Mouse (Mus musculus): Measurements from ENCODE around the gene Dnmbp. TPM values are rescaled to one million over a fixed set of nuclear protein-coding genes. Genes with fewer than 3 reads are reported as not detected.

The Dnmbp gene
- total RNA-seq, 4 experiments from 2014 or later: 12.7 to 15.6 (median 14.8) TPM

DNA sequence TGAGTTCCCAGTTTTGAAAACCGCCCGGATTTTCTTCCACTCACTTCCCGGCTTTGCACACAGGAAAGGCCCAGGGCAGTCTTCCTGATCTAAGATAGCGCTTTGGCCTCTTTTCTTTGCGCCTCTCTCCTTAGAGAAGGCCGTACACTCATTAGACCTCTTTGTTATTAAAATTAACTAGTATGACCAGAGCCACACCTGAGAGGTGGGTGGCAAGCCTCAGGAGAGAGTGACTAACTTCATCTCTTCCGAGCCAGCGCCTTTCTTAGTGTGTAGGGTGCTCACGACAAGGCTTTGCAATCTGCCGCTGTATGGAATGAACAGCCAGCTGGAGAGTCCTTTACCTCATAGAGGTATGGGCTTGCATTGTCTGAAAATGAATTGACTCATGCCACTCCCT lies 136.1 kb downstream of the Dnmbp start:
- no peak for DNase-seq (ENCODE audit: low spot score in 2 of 2)

DNA sequence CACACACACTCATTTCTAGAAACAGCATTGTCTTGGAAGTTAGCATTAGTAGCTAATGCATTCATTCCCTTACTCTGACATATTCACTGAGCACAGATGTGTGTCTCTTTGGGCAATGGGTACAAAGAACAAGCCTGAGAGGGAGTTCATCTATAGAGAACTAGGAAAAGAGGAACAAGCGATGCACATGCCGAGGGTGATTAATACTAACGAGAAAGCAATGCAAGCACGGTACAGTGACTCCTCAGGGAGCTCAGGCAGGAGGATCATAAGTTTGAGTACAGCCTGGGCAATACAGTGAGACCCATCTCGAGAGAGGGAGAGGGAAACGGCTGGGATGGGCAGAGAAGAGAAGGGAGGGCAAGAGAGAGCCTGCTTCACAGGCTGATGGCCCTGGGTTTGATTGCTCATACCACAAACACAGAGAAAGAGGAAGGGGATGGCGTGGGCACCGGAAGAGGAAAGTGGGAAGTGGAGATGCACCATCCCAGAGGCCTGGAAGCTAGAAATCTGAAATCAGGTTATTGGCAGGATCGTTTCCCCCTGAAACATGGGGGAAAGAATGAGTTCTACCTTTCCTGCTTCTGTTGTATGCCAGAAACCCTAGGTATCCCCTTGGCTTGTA lies 138.5 kb downstream of the Dnmbp start:
- no peak for DNase-seq (ENCODE audit: low spot score in 2 of 2)

DNA sequence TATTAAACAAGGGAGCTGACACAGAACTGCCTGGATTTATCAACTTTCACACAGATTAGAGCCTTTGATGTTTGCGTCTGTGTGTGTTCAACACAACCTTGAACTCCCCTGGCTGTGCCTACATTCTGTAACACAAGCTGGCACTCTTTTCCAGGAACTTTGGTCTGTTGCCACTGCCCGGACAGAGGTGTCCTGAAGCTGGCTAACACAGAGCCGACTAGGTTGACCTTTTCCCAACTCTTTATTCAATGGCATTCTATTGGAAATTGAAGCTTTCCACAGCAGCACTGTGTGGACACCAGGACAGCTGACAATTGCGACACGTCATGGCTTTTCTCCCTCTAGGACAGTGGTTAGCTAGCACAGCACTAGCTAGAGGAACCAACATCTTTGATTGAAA lies 142.8 kb downstream of the Dnmbp start:
- no peak for DNase-seq (ENCODE audit: low spot score in 2 of 2)

Other genes with a start within 250 kb of the Dnmbp start
- 1 to 10 TPM; 6.1 to 9.4 (median 8.1) TPM for gene Cutc, start 187.2 kb downstream of the Dnmbp start, total RNA-seq (2022)
- 10 to 100 TPM; 12.5 to 16.5 (median 12.9) TPM for gene Cox15, start 187.2 kb downstream of the Dnmbp start, total RNA-seq (2022)
- gene Abcc2, start 158.0 kb downstream of the Dnmbp start, total RNA-seq (2022): under 1 TPM in 3 of 4 experiments, not detected in 1; 0.07 to 0.44 (median 0.25) TPM
- gene Cpn1, start 46.4 kb upstream of the Dnmbp start, total RNA-seq (2022): under 1 TPM in 3 of 4 experiments, not detected in 1; 0.25 to 0.63 (median 0.53) TPM
- under 1 TPM in 3 of 4 experiments, not detected in 1; 0.20 to 0.32 (median 0.28) TPM for gene Cyp2c23, start 89.0 kb upstream of the Dnmbp start, total RNA-seq (2022)
- gene Erlin1, start 129.6 kb upstream of the Dnmbp start, total RNA-seq (2022): 10 to 100 TPM; 23.2 to 26.1 (median 25.1) TPM
- gene Chuk, start 167.3 kb upstream of the Dnmbp start, total RNA-seq (2022): 10 to 100 TPM; 39.6 to 46.5 (median 44.0) TPM
- gene Cwf19l1, start 195.7 kb upstream of the Dnmbp start, total RNA-seq (2022): 10 to 100 TPM; 18.1 to 22.0 (median 19.1) TPM
- 10 to 100 TPM; 53.2 to 61.1 (median 58.7) TPM for gene Bloc1s2, start 206.3 kb upstream of the Dnmbp start, total RNA-seq (2022)